Mouse (Mus musculus) neural tube, embryonic 15.5 days (tissue): Measurements from ENCODE around the gene Nup188. TPM values are rescaled to one million over a fixed set of nuclear protein-coding genes. Genes with fewer than 3 reads are reported as not detected.

Source experiments
- ATAC-seq: fragments of 200-750 bp; cut with Nextera tagmentation; 2 replicates; pipeline ENCODE4 v1.8.0; 2017; ENCODE audit warnings: mild to moderate bottlenecking, moderate TSS enrichment, moderate library complexity; ENCODE audit not compliant: low FRiP score
- H3K27ac ChIP-seq: fragments of 300-500 bp; sonication (generic); replicated peaks from 2 replicates; pipeline ENCODE4 v1.5.1; 2015; ENCODE audit warnings: mild to moderate bottlenecking, inconsistent platforms
- H3K27me3 ChIP-seq: fragments of 300-500 bp; sonication (generic); replicated peaks from 2 replicates; pipeline ENCODE4 v1.6.1; 2015; ENCODE audit warnings: inconsistent platforms
- H3K36me3 ChIP-seq: fragments of 300-500 bp; sonication (generic); 2 replicates; pipeline ENCODE4 v1.6.1; 2015; ENCODE audit warnings: inconsistent platforms
- H3K4me1 ChIP-seq: fragments of 300-500 bp; sonication (generic); 2 replicates; pipeline ENCODE4 v1.6.1; 2015; ENCODE audit warnings: inconsistent platforms
- H3K4me2 ChIP-seq: fragments of 300-500 bp; sonication (generic); 2 replicates; pipeline ENCODE4 v1.6.1; 2015; ENCODE audit warnings: inconsistent platforms, mild to moderate bottlenecking, moderate library complexity
- H3K4me3 ChIP-seq: fragments of 300-500 bp; sonication (generic); replicated peaks from 2 replicates; pipeline ENCODE4 v1.5.1; 2015; ENCODE audit warnings: mild to moderate bottlenecking, inconsistent platforms
- H3K9ac ChIP-seq: fragments of 300-500 bp; sonication (generic); replicated peaks from 2 replicates; pipeline ENCODE4 v1.6.1; 2015; ENCODE audit warnings: mild to moderate bottlenecking, inconsistent platforms
- H3K9me3 ChIP-seq: fragments of 300-500 bp; sonication (generic); replicated peaks from 2 replicates; pipeline ENCODE4 v1.6.1; 2016; ENCODE audit warnings: inconsistent platforms
- WGBS: fragments of 180-500 bp; shearing (Covaris S2); methylation state at CpG from one replicate; pipeline ENCODE4 v1.1.7; 2015; ENCODE audit warnings: mixed read lengths; 5-methylcytosine and 5-hydroxymethylcytosine counted together
- polyA plus RNA-seq: library from polyadenylated mRNA; unstranded; fragments of >200 nt; fragmentation: Nextera tagmentation; extraction: Ambion mirVana; gene quantifications from 2 replicates; pipeline ENCODE4 v1.2.1, GENCODE M21; 2015

Gene Nup188
- polyA plus RNA-seq, 1 experiment from 2014 or later: 15.4 TPM

GRCm38 (mm10) chr2:30360626-30361025 lies 74.4 kb downstream of the Nup188 start:
- no peaks in the 10 kb centered on the region for H3K9me3 ChIP-seq
- H3K36me3 ChIP-seq: no peaks in the 10 kb centered on the region
- H3K27ac ChIP-seq: no peak overlapping the region
- no peaks in the 10 kb centered on the region for H3K27me3 ChIP-seq
- H3K4me2 ChIP-seq: no peak overlapping the region
- 65% methylated on average over 10 of the region's 10 CpGs for WGBS
- H3K9ac ChIP-seq: no peak overlapping the region
- no peak for ATAC-seq
- peaks cover 52% of the 10 kb centered on the region for H3K4me1 ChIP-seq
- no peak overlapping the region for H3K4me3 ChIP-seq

GRCm38 (mm10) chr2:30362865-30363264 lies 76.7 kb downstream of the Nup188 start:
- Histone ChIP-seq H3K27ac (no peak overlapping the region), H3K4me3 (no peak overlapping the region), H3K36me3 (peaks cover 7% of the 10 kb centered on the region), H3K9ac (no peak overlapping the region), H3K9me3 (no peaks in the 10 kb centered on the region), H3K4me2 (no peak overlapping the region), H3K4me1 (peaks cover 36% of the 10 kb centered on the region), H3K27me3 (no peaks in the 10 kb centered on the region)
- ATAC-seq: no peak
- 74% methylated on average over 5 of the region's 5 CpGs for WGBS

GRCm38 (mm10) chr2:30363773-30364650 lies 77.8 kb downstream of the Nup188 start, which contains the start of gene Miga2:
Gene Miga2, plus strand, starts transcription at chr2:30364233.
- Histone ChIP-seq H3K4me3 (peak within 1 kb of the TSS; percentile 94), H3K9me3 (no peaks in the 10 kb centered on the region), H3K27me3 (no peaks in the 10 kb centered on the region), H3K4me1 (peaks cover 27% of the 10 kb centered on the region), H3K9ac (peak within 1 kb of the TSS; percentile 91), H3K36me3 (peaks cover 18% of the 10 kb centered on the region), H3K4me2 (peak within 1 kb of the TSS; percentile 91), H3K27ac (peak within 1 kb of the TSS; percentile 86)
- peak; percentile 99 for ATAC-seq
- WGBS: under 1% methylated on average over 54 of the region's 54 CpGs

- no peak for ATAC-seq
- WGBS: 94% methylated on average over 2 of the region's 2 CpGs
- H3K9ac ChIP-seq: peak overlapping the region; percentile 91
- H3K36me3 ChIP-seq: peaks cover 32% of the 10 kb centered on the region
- H3K4me3 ChIP-seq: peak overlapping the region; percentile 94
- peak overlapping the region; percentile 91 for H3K4me2 ChIP-seq
- no peak overlapping the region for H3K27ac ChIP-seq
- no peaks in the 10 kb centered on the region for H3K27me3 ChIP-seq
- H3K4me1 ChIP-seq: peaks cover 22% of the 10 kb centered on the region
- H3K9me3 ChIP-seq: no peaks in the 10 kb centered on the region
Observed at GRCm38 (mm10) chr2:30365281-30366069, 79.3 kb downstream of the Nup188 start.

GRCm38 (mm10) chr2:30366203-30366602 lies 80.0 kb downstream of the Nup188 start:
- Histone ChIP-seq H3K9me3 (no peaks in the 10 kb centered on the region), H3K4me1 (peaks cover 22% of the 10 kb centered on the region), H3K4me3 (no peak overlapping the region), H3K9ac (no peak overlapping the region), H3K27me3 (no peaks in the 10 kb centered on the region), H3K27ac (no peak overlapping the region), H3K36me3 (peaks cover 39% of the 10 kb centered on the region), H3K4me2 (no peak overlapping the region)
- WGBS: 69% methylated on average over 5 of the region's 5 CpGs
- ATAC-seq: no peak

- no peak for ATAC-seq
- no peak overlapping the region for H3K4me3 ChIP-seq
- no peak overlapping the region for H3K4me2 ChIP-seq
- H3K36me3 ChIP-seq: peaks cover 84% of the 10 kb centered on the region
- WGBS: 96% methylated on average over 8 of the region's 8 CpGs
- H3K4me1 ChIP-seq: no peaks in the 10 kb centered on the region; the same call in 1 of the 2 replicates
- no peaks in the 10 kb centered on the region for H3K27me3 ChIP-seq
- H3K27ac ChIP-seq: no peak overlapping the region
- H3K9me3 ChIP-seq: no peaks in the 10 kb centered on the region
- H3K9ac ChIP-seq: no peak overlapping the region
Observed at GRCm38 (mm10) chr2:30371544-30371943, 85.3 kb downstream of the Nup188 start.

- no peak for ATAC-seq
- peaks cover 91% of the 10 kb centered on the region for H3K36me3 ChIP-seq
- no peak overlapping the region for H3K4me2 ChIP-seq
- no peak overlapping the region for H3K9ac ChIP-seq
- no peak overlapping the region for H3K4me3 ChIP-seq
- WGBS: 94% methylated on average over 5 of the region's 5 CpGs
- H3K9me3 ChIP-seq: no peaks in the 10 kb centered on the region
- no peaks in the 10 kb centered on the region for H3K4me1 ChIP-seq
- H3K27me3 ChIP-seq: no peaks in the 10 kb centered on the region
- no peak overlapping the region for H3K27ac ChIP-seq
Observed at GRCm38 (mm10) chr2:30372726-30373125, 86.5 kb downstream of the Nup188 start.

- 96% methylated on average over 10 of the region's 10 CpGs for WGBS
- no peak overlapping the region for H3K4me2 ChIP-seq
- peaks cover 87% of the 10 kb centered on the region for H3K36me3 ChIP-seq
- ATAC-seq: no peak
- no peak overlapping the region for H3K27ac ChIP-seq
- no peak overlapping the region for H3K4me3 ChIP-seq
- no peaks in the 10 kb centered on the region for H3K9me3 ChIP-seq
- H3K9ac ChIP-seq: no peak overlapping the region
- H3K27me3 ChIP-seq: no peaks in the 10 kb centered on the region
- H3K4me1 ChIP-seq: no peaks in the 10 kb centered on the region
Observed at GRCm38 (mm10) chr2:30375893-30376292, 89.7 kb downstream of the Nup188 start.

GRCm38 (mm10) chr2:30377721-30378120 lies 91.5 kb downstream of the Nup188 start:
- Histone ChIP-seq H3K4me2 (no peak overlapping the region), H3K36me3 (peaks cover 88% of the 10 kb centered on the region), H3K27ac (no peak overlapping the region), H3K27me3 (no peaks in the 10 kb centered on the region), H3K9me3 (no peaks in the 10 kb centered on the region), H3K9ac (no peak overlapping the region), H3K4me1 (no peaks in the 10 kb centered on the region), H3K4me3 (no peak overlapping the region)
- WGBS: 92% methylated on average over 5 of the region's 5 CpGs
- no peak for ATAC-seq

GRCm38 (mm10) chr2:30379307-30379706 lies 93.1 kb downstream of the Nup188 start:
- H3K4me2 ChIP-seq: no peak overlapping the region
- no peak overlapping the region for H3K27ac ChIP-seq
- 90% methylated on average over 7 of the region's 7 CpGs for WGBS
- H3K27me3 ChIP-seq: no peaks in the 10 kb centered on the region
- H3K9ac ChIP-seq: no peak overlapping the region
- no peaks in the 10 kb centered on the region for H3K9me3 ChIP-seq
- H3K4me1 ChIP-seq: no peaks in the 10 kb centered on the region
- H3K36me3 ChIP-seq: peaks cover 89% of the 10 kb centered on the region
- ATAC-seq: no peak
- no peak overlapping the region for H3K4me3 ChIP-seq

- Histone ChIP-seq H3K4me3 (no peak overlapping the region), H3K27ac (no peak overlapping the region), H3K9ac (no peak overlapping the region), H3K36me3 (peaks cover 93% of the 10 kb centered on the region), H3K27me3 (no peaks in the 10 kb centered on the region), H3K9me3 (no peaks in the 10 kb centered on the region), H3K4me2 (no peak overlapping the region), H3K4me1 (no peaks in the 10 kb centered on the region)
- 93% methylated on average over 10 of the region's 10 CpGs for WGBS
- no peak for ATAC-seq
Observed at GRCm38 (mm10) chr2:30380564-30381376, 94.6 kb downstream of the Nup188 start.
